Mouse (Mus musculus) ES-CJ7 (cell line): ENCODE data around the gene Chst14.

Experiments
- DNase-seq: peaks from one replicate; pipeline ENCODE4 v3.0.0; 2011; ENCODE audit warnings: low read depth, low spot score

Chst14 gene

GRCm38 (mm10) chr2:118963676-118964012 is 37.3 kb downstream of the Chst14 start:
- DNase-seq, result no peak

DNA sequence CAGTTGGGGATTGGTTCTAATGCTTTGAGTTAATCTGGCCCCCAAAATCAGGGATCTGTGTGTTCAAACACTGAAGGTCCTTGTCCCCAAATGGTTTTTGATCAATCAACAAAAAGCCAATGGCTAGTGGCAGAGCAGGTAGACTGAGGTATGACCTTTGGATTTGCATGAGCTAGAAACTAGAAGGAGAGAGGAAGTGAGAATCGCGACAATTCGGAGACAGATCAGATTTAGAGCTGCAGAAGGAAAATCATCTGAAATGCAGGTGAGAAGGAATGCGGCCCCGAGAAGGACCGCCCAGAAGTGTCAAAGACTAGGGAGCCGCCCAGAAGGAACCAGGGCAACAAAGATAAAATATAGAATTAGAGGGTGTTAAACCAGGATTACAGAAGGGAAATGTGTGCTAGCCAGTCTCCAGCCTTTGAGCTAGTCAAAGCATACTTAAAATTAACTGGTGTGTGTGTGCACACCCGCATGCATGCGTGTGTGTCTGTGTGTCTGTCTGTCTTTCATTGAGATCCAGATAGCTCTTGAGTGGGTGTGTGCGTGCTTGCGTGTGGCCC is 43.4 kb downstream of the Chst14 start:
- DNase-seq, result no peak

- no peak for DNase-seq
Measured at GRCm38 (mm10) chr2:118972048-118972447, 45.8 kb downstream of the Chst14 start.

- peak; percentile 80 for DNase-seq
Measured at GRCm38 (mm10) chr2:118972687-118973376, 46.5 kb downstream of the Chst14 start.

GRCm38 (mm10) chr2:118975855-118976254 is 49.6 kb downstream of the Chst14 start:
- DNase-seq, result no peak

GRCm38 (mm10) chr2:118976282-118976929 is 50.1 kb downstream of the Chst14 start:
- DNase-seq, result peak; percentile 89

- DNase-seq, result peak; percentile 19
Measured at GRCm38 (mm10) chr2:118976941-118977340, 50.6 kb downstream of the Chst14 start.

GRCm38 (mm10) chr2:118978064-118978463 is 51.8 kb downstream of the Chst14 start:
- DNase-seq, result peak; percentile 78
